Mouse (Mus musculus): ENCODE measurements around the gene Bcl2l14. TPM values are rescaled to one million over a fixed set of nuclear protein-coding genes. Genes with fewer than 3 reads are reported as not detected.

Bcl2l14 gene
- polyA plus RNA-seq, 1 experiment from 2014 or later = 3.1 TPM

GRCm38 (mm10) chr6:134388424-134389110 lies 7.6 kb upstream of the Bcl2l14 start:
- H3K4me1 ChIP-seq (replicated peaks; ENCODE audit: control insufficient read depth, insufficient read depth, low read length) = no peaks in the 10 kb centered on the region
- ATAC-seq (replicated peaks; ENCODE audit: low FRiP score, low TSS enrichment, low read depth) (no peak), DNase-seq (ENCODE audit: low spot score) (peak; percentile 44)
- H3K4me2 ChIP-seq (ENCODE audit: low read length) = no peak overlapping the region
- no peak overlapping the region for H3K4me3 ChIP-seq (ENCODE audit: low read depth, low read length)
- no peaks in the 10 kb centered on the region for H3K36me3 ChIP-seq (ENCODE audit: control insufficient read depth, insufficient read depth, low read length)
- H3K9ac ChIP-seq (ENCODE audit: low read length) = no peak overlapping the region
- no peak overlapping the region for H3K27ac ChIP-seq (ENCODE audit: low read depth)
- no peaks in the 10 kb centered on the region for H3K9me3 ChIP-seq (ENCODE audit: control insufficient read depth, low read length)
- 67% methylated on average over 24 of the region's 24 CpGs for WGBS
- no peaks in the 10 kb centered on the region for H3K27me3 ChIP-seq (replicated peaks; ENCODE audit: control insufficient read depth, insufficient read depth, low read length)

- no peaks in the 10 kb centered on the region for H3K4me1 ChIP-seq (replicated peaks; ENCODE audit: control insufficient read depth, insufficient read depth, low read length)
- H3K36me3 ChIP-seq (ENCODE audit: control insufficient read depth, insufficient read depth, low read length) = no peaks in the 10 kb centered on the region
- no peak overlapping the region for H3K4me2 ChIP-seq (ENCODE audit: low read length)
- no peaks in the 10 kb centered on the region for H3K27me3 ChIP-seq (replicated peaks; ENCODE audit: control insufficient read depth, insufficient read depth, low read length)
- H3K9me3 ChIP-seq (ENCODE audit: control insufficient read depth, low read length) = no peaks in the 10 kb centered on the region
- ATAC-seq (replicated peaks; ENCODE audit: low FRiP score, low TSS enrichment, low read depth) (no peak; the same call in 1 of the 2 replicates), DNase-seq (ENCODE audit: low spot score) (peak; percentile 93)
- no peak overlapping the region for H3K4me3 ChIP-seq (ENCODE audit: low read depth, low read length)
- H3K27ac ChIP-seq (ENCODE audit: low read depth) = no peak overlapping the region
- H3K9ac ChIP-seq (ENCODE audit: low read length) = no peak overlapping the region
- WGBS = 17% methylated on average over 11 of the region's 11 CpGs
These were observed 6.7 kb upstream of the Bcl2l14 start for GRCm38 (mm10) chr6:134389248-134389891.

GRCm38 (mm10) chr6:134389917-134390316 lies 6.2 kb upstream of the Bcl2l14 start:
- no peak for DNase-seq (ENCODE audit: low spot score)
- ATAC-seq (replicated peaks; ENCODE audit: low FRiP score, low TSS enrichment, low read depth) = no peak

GRCm38 (mm10) chr6:134390837-134391236 lies 5.3 kb upstream of the Bcl2l14 start:
- Histone ChIP-seq H3K9me3 (ENCODE audit: control insufficient read depth, low read length) (no peaks in the 10 kb centered on the region), H3K4me2 (ENCODE audit: low read length) (no peak overlapping the region), H3K36me3 (ENCODE audit: control insufficient read depth, insufficient read depth, low read length) (no peaks in the 10 kb centered on the region), H3K4me1 (replicated peaks; ENCODE audit: control insufficient read depth, insufficient read depth, low read length) (no peaks in the 10 kb centered on the region), H3K4me3 (ENCODE audit: low read depth, low read length) (no peak overlapping the region), H3K27ac (ENCODE audit: low read depth) (no peak overlapping the region), H3K9ac (ENCODE audit: low read length) (no peak overlapping the region), H3K27me3 (replicated peaks; ENCODE audit: control insufficient read depth, insufficient read depth, low read length) (no peaks in the 10 kb centered on the region)
- WGBS = 81% methylated on average over 2 of the region's 2 CpGs
- no peak for DNase-seq (ENCODE audit: low spot score)
- ATAC-seq (replicated peaks; ENCODE audit: low FRiP score, low TSS enrichment, low read depth) = no peak

More at GRCm38 (mm10) chr6:134389917-134390316, 6.2 kb upstream of the Bcl2l14 start:
- Histone ChIP-seq H3K9me3 (ENCODE audit: control insufficient read depth, low read length) (no peaks in the 10 kb centered on the region), H3K4me1 (replicated peaks; ENCODE audit: control insufficient read depth, insufficient read depth, low read length) (no peaks in the 10 kb centered on the region), H3K4me3 (ENCODE audit: low read depth, low read length) (no peak overlapping the region), H3K4me2 (ENCODE audit: low read length) (no peak overlapping the region), H3K9ac (ENCODE audit: low read length) (no peak overlapping the region), H3K36me3 (ENCODE audit: control insufficient read depth, insufficient read depth, low read length) (no peaks in the 10 kb centered on the region), H3K27me3 (replicated peaks; ENCODE audit: control insufficient read depth, insufficient read depth, low read length) (no peaks in the 10 kb centered on the region), H3K27ac (ENCODE audit: low read depth) (no peak overlapping the region)
- WGBS = 69% methylated on average over 8 of the region's 8 CpGs

- H3K4me1 ChIP-seq (replicated peaks; ENCODE audit: control insufficient read depth, insufficient read depth, low read length) = no peaks in the 10 kb centered on the region
- H3K4me3 ChIP-seq (ENCODE audit: low read depth, low read length) = peak overlapping the region; percentile 15; the same call in 1 of the 2 replicates
These were observed 7.0 kb downstream of the Bcl2l14 start for GRCm38 (mm10) chr6:134402914-134403683.

GRCm38 (mm10) chr6:134403684-134404070 lies 7.6 kb downstream of the Bcl2l14 start:
- Histone ChIP-seq H3K36me3 (ENCODE audit: control insufficient read depth, insufficient read depth, low read length) (no peaks in the 10 kb centered on the region), H3K4me3 (ENCODE audit: low read depth, low read length) (peak overlapping the region; percentile 15; the same call in 1 of the 2 replicates), H3K27ac (ENCODE audit: low read depth) (peak overlapping the region; percentile 36; the same call in 1 of the 2 replicates), H3K9me3 (ENCODE audit: control insufficient read depth, low read length) (no peaks in the 10 kb centered on the region), H3K4me2 (ENCODE audit: low read length) (0 out of 2 replicates have a peak overlapping the region, but pooled peaks have one; percentile 14), H3K4me1 (replicated peaks; ENCODE audit: control insufficient read depth, insufficient read depth, low read length) (no peaks in the 10 kb centered on the region), H3K27me3 (replicated peaks; ENCODE audit: control insufficient read depth, insufficient read depth, low read length) (no peaks in the 10 kb centered on the region), H3K9ac (ENCODE audit: low read length) (no peak overlapping the region)
- ATAC-seq (replicated peaks; ENCODE audit: low FRiP score, low TSS enrichment, low read depth) (peak; percentile 75), DNase-seq (ENCODE audit: low spot score) (no peak)
- 61% methylated on average over 9 of the region's 9 CpGs for WGBS

More at GRCm38 (mm10) chr6:134402914-134403683, 7.0 kb downstream of the Bcl2l14 start:
- Histone ChIP-seq H3K27me3 (replicated peaks; ENCODE audit: control insufficient read depth, insufficient read depth, low read length) (no peaks in the 10 kb centered on the region), H3K36me3 (ENCODE audit: control insufficient read depth, insufficient read depth, low read length) (no peaks in the 10 kb centered on the region), H3K9me3 (ENCODE audit: control insufficient read depth, low read length) (no peaks in the 10 kb centered on the region), H3K27ac (ENCODE audit: low read depth) (peak overlapping the region; percentile 36; the same call in 1 of the 2 replicates), H3K4me2 (ENCODE audit: low read length) (0 out of 2 replicates have a peak overlapping the region, but pooled peaks have one; percentile 14), H3K9ac (ENCODE audit: low read length) (no peak overlapping the region)
- 36% methylated on average over 16 of the region's 16 CpGs for WGBS
- ATAC-seq (replicated peaks; ENCODE audit: low FRiP score, low TSS enrichment, low read depth) = peak; percentile 59
- DNase-seq (ENCODE audit: low spot score) = peak; percentile 84

GRCm38 (mm10) chr6:134407226-134407625 lies 11.1 kb downstream of the Bcl2l14 start:
- Histone ChIP-seq H3K9me3 (ENCODE audit: control insufficient read depth, low read length) (no peaks in the 10 kb centered on the region), H3K4me2 (ENCODE audit: low read length) (no peak overlapping the region), H3K4me1 (replicated peaks; ENCODE audit: control insufficient read depth, insufficient read depth, low read length) (no peaks in the 10 kb centered on the region), H3K27me3 (replicated peaks; ENCODE audit: control insufficient read depth, insufficient read depth, low read length) (no peaks in the 10 kb centered on the region), H3K36me3 (ENCODE audit: control insufficient read depth, insufficient read depth, low read length) (no peaks in the 10 kb centered on the region), H3K9ac (ENCODE audit: low read length) (no peak overlapping the region), H3K4me3 (ENCODE audit: low read depth, low read length) (no peak overlapping the region), H3K27ac (ENCODE audit: low read depth) (no peak overlapping the region)
- no peak for ATAC-seq (replicated peaks; ENCODE audit: low FRiP score, low TSS enrichment, low read depth)
- WGBS = 61% methylated on average over 5 of the region's 5 CpGs
- DNase-seq (ENCODE audit: low spot score) = peak; percentile 45

GRCm38 (mm10) chr6:134413706-134414531 lies 17.8 kb downstream of the Bcl2l14 start:
- H3K36me3 ChIP-seq (ENCODE audit: control insufficient read depth, insufficient read depth, low read length) = no peaks in the 10 kb centered on the region
- peak; percentile 69 for DNase-seq (ENCODE audit: low spot score)
- H3K27me3 ChIP-seq (replicated peaks; ENCODE audit: control insufficient read depth, insufficient read depth, low read length) = no peaks in the 10 kb centered on the region
- H3K4me1 ChIP-seq (replicated peaks; ENCODE audit: control insufficient read depth, insufficient read depth, low read length) = no peaks in the 10 kb centered on the region
- 54% methylated on average over 18 of the region's 18 CpGs for WGBS
- H3K27ac ChIP-seq (ENCODE audit: low read depth) = peak overlapping the region; percentile 49; the same call in 1 of the 2 replicates
- no peak overlapping the region for H3K9ac ChIP-seq (ENCODE audit: low read length)
- H3K4me2 ChIP-seq (ENCODE audit: low read length) = peak overlapping the region; percentile 22
- H3K9me3 ChIP-seq (ENCODE audit: control insufficient read depth, low read length) = no peaks in the 10 kb centered on the region
- ATAC-seq (replicated peaks; ENCODE audit: low FRiP score, low TSS enrichment, low read depth) = peak; percentile 80
- H3K4me3 ChIP-seq (ENCODE audit: low read depth, low read length) = no peak overlapping the region
